Comparison of ENCODE assay signal across 10 mouse cellular contexts in the genomic region with DNA sequence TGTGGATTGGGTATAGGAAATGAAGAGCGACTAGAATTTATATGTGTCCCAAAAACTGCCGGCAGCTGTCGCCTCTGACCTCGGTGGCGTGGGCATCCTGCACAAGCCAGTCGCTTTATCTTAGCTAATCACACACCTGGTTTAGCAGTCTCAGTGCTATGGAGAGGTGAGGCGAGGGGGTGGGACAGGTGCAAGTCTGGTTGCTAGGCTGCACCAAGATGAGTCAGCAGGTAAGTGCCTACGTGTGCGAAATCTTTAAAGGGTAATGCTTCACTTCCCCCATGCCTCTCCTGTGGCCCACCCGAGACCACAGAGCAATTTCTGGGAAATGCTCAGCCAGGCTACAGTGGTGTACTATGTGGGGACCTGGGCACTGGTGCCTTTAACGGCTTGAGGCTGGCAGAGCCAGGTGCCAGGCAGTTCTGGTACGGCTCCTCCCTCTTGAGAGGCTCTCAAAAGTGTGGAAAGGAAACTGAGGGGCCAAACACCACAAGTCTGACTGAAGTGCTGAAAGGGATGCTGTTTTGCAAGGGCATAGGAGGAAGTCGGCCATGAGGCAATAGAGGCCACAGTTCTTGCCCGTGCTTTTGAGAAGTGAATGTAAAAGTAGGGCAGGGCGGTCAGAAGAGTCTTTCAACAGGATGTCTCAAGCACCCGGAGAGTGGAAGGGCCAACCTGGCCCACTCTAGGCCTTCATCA. TPM values are rescaled to one million over a fixed set of nuclear protein-coding genes. Genes with fewer than 3 reads are reported as not detected.
A peak's percentile ranks its signal among the peaks of the same experiment; 100 is the strongest.
DNase-seq lines count a peak whose midpoint lies in the region; ATAC-seq and TF ChIP-seq lines count a peak whose summit lies in the region.
"Had no signal": no experiment of that assay in that cellular context is flagged by ENCODE, and none has a peak within 500 bp of the region (broad histone marks: within the 10 kb centered on the region; RNA-seq: fewer than 3 reads in every experiment).

No protein-coding gene starts in this region.

- no peaks in the 10 kb centered on the region; the same call in 1 of the 2 replicates for H3K36me3 ChIP-seq in ES-E14 (ENCODE audit: control insufficient read depth, insufficient read depth, low read length, poor library complexity, severe bottlenecking)
- H3K36me3 ChIP-seq in liver, embryonic 15.5 days (replicated peaks) = 0 out of 2 replicates have a peak, but pooled peaks cover 3% of the 10 kb centered on the region
- H3K36me3 ChIP-seq in forebrain, embryonic 14.5 days (ENCODE audit: control insufficient read depth, insufficient read depth, low read length) = no peaks in the 10 kb centered on the region
- H3K36me3 ChIP-seq in midbrain, postnatal 0 days (ENCODE audit: insufficient read depth, low read length) = peaks cover 2% of the 10 kb centered on the region; the same call in 1 of the 2 replicates
- H3K36me3 ChIP-seq in heart, embryonic 12.5 days = no peaks in the 10 kb centered on the region

- peak; percentile 60 for ATAC-seq in liver, embryonic 15.5 days (ENCODE audit: insufficient read depth)
- peak; percentile 91 for ATAC-seq in monocyte, adult 5-6 weeks (replicated peaks; ENCODE audit: insufficient number of reproducible peaks, low FRiP score, low TSS enrichment, poor library complexity, severe bottlenecking)
- no peak for ATAC-seq in forebrain, embryonic 14.5 days
- ATAC-seq in midbrain, postnatal 0 days (ENCODE audit: low FRiP score) = no peak
- no peak for ATAC-seq in heart, embryonic 12.5 days (ENCODE audit: insufficient number of reproducible peaks, low FRiP score)

- no peaks in the 10 kb centered on the region for H3K27me3 ChIP-seq in liver, embryonic 15.5 days
- no peaks in the 10 kb centered on the region for H3K27me3 ChIP-seq in forebrain, embryonic 14.5 days (replicated peaks; ENCODE audit: control insufficient read depth, insufficient read depth, low read length)
- H3K27me3 ChIP-seq in midbrain, postnatal 0 days (ENCODE audit: insufficient read depth, low read length) = no peaks in the 10 kb centered on the region
- H3K27me3 ChIP-seq in heart, embryonic 12.5 days (replicated peaks) = peaks cover 2% of the 10 kb centered on the region; the same call in 1 of the 2 replicates

- peaks cover 4 to 42% of the 10 kb centered on the region in 2 experiments; a peak in 3 of 4 replicates for H3K4me1 ChIP-seq in ES-E14 (ENCODE audit: control insufficient read depth in 2 of 2, insufficient read depth in 2 of 2, low read length in 2 of 2, poor library complexity in 1 of 2)
- peaks cover 12% of the 10 kb centered on the region; the same call in 1 of the 2 replicates for H3K4me1 ChIP-seq in liver, embryonic 15.5 days (replicated peaks)
- no peaks in the 10 kb centered on the region for H3K4me1 ChIP-seq in forebrain, embryonic 14.5 days (ENCODE audit: control insufficient read depth, insufficient read depth, low read length)
- no peaks in the 10 kb centered on the region for H3K4me1 ChIP-seq in midbrain, postnatal 0 days (ENCODE audit: insufficient read depth, low read length)
- peaks cover 6% of the 10 kb centered on the region; the same call in 1 of the 2 replicates for H3K4me1 ChIP-seq in heart, embryonic 12.5 days (replicated peaks)

- H3K9ac ChIP-seq in ES-E14 (ENCODE audit: insufficient read depth, low read depth, low read length, poor library complexity, severe bottlenecking) = no peak overlapping the region
- H3K9ac ChIP-seq in liver, embryonic 15.5 days = no peak overlapping the region
- H3K9ac ChIP-seq in forebrain, embryonic 14.5 days (ENCODE audit: low read length) = no peak overlapping the region
- H3K9ac ChIP-seq in midbrain, postnatal 0 days (replicated peaks; ENCODE audit: low read length, poor library complexity, severe bottlenecking) = no peak overlapping the region
- H3K9ac ChIP-seq in heart, embryonic 12.5 days = no peak overlapping the region

- peak; percentile 89 for DNase-seq in 416B (ENCODE audit: low read depth)
- no peak for DNase-seq in ES-E14 (ENCODE audit: low read depth, low spot score)
- no peak for DNase-seq in embryo, embryonic 9.5 days (ENCODE audit: extremely low spot score)
- DNase-seq in forebrain, embryonic 14.5 days (ENCODE audit: low spot score) = no peak
- DNase-seq in midbrain, postnatal 0 days (ENCODE audit: low spot score) = no peak
- DNase-seq: heart, postnatal 4 days; right cerebral cortex, postnatal 14 days had no signal

- H3K27ac ChIP-seq in ES-E14 (ENCODE audit: insufficient read depth, low read depth, low read length, poor library complexity, severe bottlenecking) = no peak overlapping the region
- peak overlapping the region; percentile 24 for H3K27ac ChIP-seq in liver, embryonic 15.5 days (replicated peaks)
- no peak overlapping the region for H3K27ac ChIP-seq in forebrain, embryonic 14.5 days (ENCODE audit: low read depth, low read length)
- H3K27ac ChIP-seq in midbrain, postnatal 0 days (ENCODE audit: low read depth, low read length) = no peak overlapping the region
- H3K27ac ChIP-seq in heart, embryonic 12.5 days (ENCODE audit: poor library complexity, severe bottlenecking) = no peak overlapping the region

- in situ Hi-C loops in ES-E14 (cut with MboI; ENCODE audit: low sequenced_read_pairs in 2 of 2, unreplicated experiment in 2 of 2) = no loop called here

- H3K9me3 ChIP-seq in ES-E14 (ENCODE audit: control insufficient read depth, insufficient read depth, low read depth, low read length) = no peaks in the 10 kb centered on the region
- H3K9me3 ChIP-seq in liver, embryonic 15.5 days (replicated peaks) = no peaks in the 10 kb centered on the region
- no peaks in the 10 kb centered on the region for H3K9me3 ChIP-seq in forebrain, embryonic 14.5 days (replicated peaks; ENCODE audit: control insufficient read depth, low read length)
- H3K9me3 ChIP-seq in midbrain, postnatal 0 days (ENCODE audit: low read length) = no peaks in the 10 kb centered on the region
- no peaks in the 10 kb centered on the region for H3K9me3 ChIP-seq in heart, embryonic 12.5 days (replicated peaks)

- WGBS in liver, embryonic 15.5 days (ENCODE audit: insufficient replicate concordance) = 34% methylated on average over 16 of the region's 16 CpGs
- 82% methylated on average over 16 of the region's 16 CpGs for WGBS in forebrain, embryonic 14.5 days
- 81% methylated on average over 16 of the region's 16 CpGs for WGBS in midbrain, postnatal 0 days
- 62% methylated on average over 16 of the region's 16 CpGs for WGBS in heart, embryonic 12.5 days

- no peak overlapping the region for H3K4me2 ChIP-seq in liver, embryonic 15.5 days
- no peak overlapping the region for H3K4me2 ChIP-seq in forebrain, embryonic 14.5 days (ENCODE audit: low read length)
- H3K4me2 ChIP-seq in midbrain, postnatal 0 days (ENCODE audit: low read depth, low read length, poor library complexity, severe bottlenecking) = no peak overlapping the region
- no peak overlapping the region for H3K4me2 ChIP-seq in heart, embryonic 12.5 days

- H3K4me3 ChIP-seq in ES-E14 (ENCODE audit: insufficient read depth in 1 of 2, low read depth in 1 of 2, low read length in 2 of 2, poor library complexity in 1 of 2, severe bottlenecking in 1 of 2) = no peak overlapping the region
- H3K4me3 ChIP-seq in liver, embryonic 15.5 days (replicated peaks) = no peak overlapping the region
- H3K4me3 ChIP-seq in forebrain, embryonic 14.5 days (ENCODE audit: low read depth, low read length) = no peak overlapping the region
- H3K4me3 ChIP-seq in midbrain, postnatal 0 days (ENCODE audit: low read depth, low read length) = no peak overlapping the region
- no peak overlapping the region for H3K4me3 ChIP-seq in heart, embryonic 12.5 days

- no peak for TF ChIP-seq CTCF in midbrain, postnatal 0 days (IDR thresholded peaks at IDR 0.05)

RNA-seq across cellular contexts. Expression of gene Khdc3, which starts 12.3 kb away (rescaled TPM):
- total RNA-seq in ES-E14 (2012; rRNA removed) = 19.9 and 48.1 TPM in 2 replicates
- polyA plus RNA-seq in liver, embryonic 15.5 days (2015; fragmentation: Nextera tagmentation; extraction: Ambion mirVana) = 0.05 TPM in 1 of 2 replicates, not detected in the other
- 1.3 TPM in 1 of 3 replicates, not detected in the others for total RNA-seq in monocyte, adult 5-6 weeks (2017)
- polyA plus RNA-seq in forebrain, embryonic 14.5 days (2014; fragmentation: Nextera tagmentation; extraction: Ambion mirVana) = not detected in 2 replicates
- total RNA-seq in midbrain, postnatal 0 days (2014; rRNA removed) = 0.93 TPM in 1 of 2 replicates, not detected in the other
- 0.25 and 0.27 TPM in 2 replicates for polyA plus RNA-seq in midbrain, postnatal 0 days (2015; fragmentation: Nextera tagmentation; extraction: Ambion mirVana)
- polyA plus RNA-seq in heart, embryonic 12.5 days (2016; fragmentation: Nextera tagmentation; extraction: Ambion mirVana) = not detected in 2 replicates
- total RNA-seq: heart, postnatal 4 days had no signal

RNA-seq across cellular contexts. Expression of gene Gm20509, which starts 12.9 kb away (rescaled TPM):
- total RNA-seq in ES-E14 (2012; rRNA removed) = not detected in 2 replicates
- not detected in 2 replicates for polyA plus RNA-seq in liver, embryonic 15.5 days (2015; fragmentation: Nextera tagmentation; extraction: Ambion mirVana)
- total RNA-seq in monocyte, adult 5-6 weeks (2017) = 2.2 TPM in 1 of 3 replicates, not detected in the others
- not detected in 2 replicates for polyA plus RNA-seq in forebrain, embryonic 14.5 days (2014; fragmentation: Nextera tagmentation; extraction: Ambion mirVana)
- not detected in 2 replicates for total RNA-seq in midbrain, postnatal 0 days (2014; rRNA removed)
- polyA plus RNA-seq in midbrain, postnatal 0 days (2015; fragmentation: Nextera tagmentation; extraction: Ambion mirVana) = 0.22 and 0.27 TPM in 2 replicates
- not detected in 2 replicates for polyA plus RNA-seq in heart, embryonic 12.5 days (2016; fragmentation: Nextera tagmentation; extraction: Ambion mirVana)
- total RNA-seq: heart, postnatal 4 days had no signal

RNA-seq across cellular contexts. Expression of gene Rsl24d1, which starts 23.9 kb away (rescaled TPM):
- total RNA-seq in ES-E14 (2012; rRNA removed) = 115 and 147 TPM in 2 replicates
- 40.0 and 41.0 TPM in 2 replicates for polyA plus RNA-seq in liver, embryonic 15.5 days (2015; fragmentation: Nextera tagmentation; extraction: Ambion mirVana)
- total RNA-seq in monocyte, adult 5-6 weeks (2017) = 52.8 to 89.3 TPM (median 60.9 TPM) in 3 replicates
- polyA plus RNA-seq in forebrain, embryonic 14.5 days (2014; fragmentation: Nextera tagmentation; extraction: Ambion mirVana) = 135 and 138 TPM in 2 replicates
- total RNA-seq in midbrain, postnatal 0 days (2014; rRNA removed) = 49.5 and 78.1 TPM in 2 replicates
- 101 and 110 TPM in 2 replicates for polyA plus RNA-seq in midbrain, postnatal 0 days (2015; fragmentation: Nextera tagmentation; extraction: Ambion mirVana)
- 91.4 and 95.0 TPM in 2 replicates for polyA plus RNA-seq in heart, embryonic 12.5 days (2016; fragmentation: Nextera tagmentation; extraction: Ambion mirVana)

RNA-seq across cellular contexts. Expression of gene Rab27a, which starts 44.7 kb away (rescaled TPM):
- 4.6 and 7.5 TPM in 2 replicates for total RNA-seq in ES-E14 (2012; rRNA removed)
- 6.6 and 7.5 TPM in 2 replicates for polyA plus RNA-seq in liver, embryonic 15.5 days (2015; fragmentation: Nextera tagmentation; extraction: Ambion mirVana)
- total RNA-seq in monocyte, adult 5-6 weeks (2017) = 86.9 to 93.4 TPM (median 92.6 TPM) in 3 replicates
- polyA plus RNA-seq in forebrain, embryonic 14.5 days (2014; fragmentation: Nextera tagmentation; extraction: Ambion mirVana) = 0.51 and 0.69 TPM in 2 replicates
- total RNA-seq in midbrain, postnatal 0 days (2014; rRNA removed) = 5.3 and 6.4 TPM in 2 replicates
- polyA plus RNA-seq in midbrain, postnatal 0 days (2015; fragmentation: Nextera tagmentation; extraction: Ambion mirVana) = 2.7 and 4.0 TPM in 2 replicates
- 3.8 and 4.0 TPM in 2 replicates for polyA plus RNA-seq in heart, embryonic 12.5 days (2016; fragmentation: Nextera tagmentation; extraction: Ambion mirVana)

RNA-seq across cellular contexts. Expression of gene Pigb, which starts 49.2 kb away (rescaled TPM):
- 14.9 and 18.0 TPM in 2 replicates for total RNA-seq in ES-E14 (2012; rRNA removed)
- 4.3 and 4.6 TPM in 2 replicates for polyA plus RNA-seq in liver, embryonic 15.5 days (2015; fragmentation: Nextera tagmentation; extraction: Ambion mirVana)
- 3.0 to 9.6 TPM (median 5.2 TPM) in 3 replicates for total RNA-seq in monocyte, adult 5-6 weeks (2017)
- polyA plus RNA-seq in forebrain, embryonic 14.5 days (2014; fragmentation: Nextera tagmentation; extraction: Ambion mirVana) = 11.1 and 12.7 TPM in 2 replicates
- 8.4 and 19.4 TPM in 2 replicates for total RNA-seq in midbrain, postnatal 0 days (2014; rRNA removed)
- polyA plus RNA-seq in midbrain, postnatal 0 days (2015; fragmentation: Nextera tagmentation; extraction: Ambion mirVana) = 12.2 and 13.0 TPM in 2 replicates
- polyA plus RNA-seq in heart, embryonic 12.5 days (2016; fragmentation: Nextera tagmentation; extraction: Ambion mirVana) = 7.9 and 9.5 TPM in 2 replicates

Comparison
In these comparisons a context has a peak if more than half of its experiments do, and no peak if none do; other contexts are left out.
1. ATAC-seq: peak in liver, embryonic 15.5 days (single experiment) and monocyte, adult 5-6 weeks (single experiment); none in forebrain, embryonic 14.5 days (single experiment), midbrain, postnatal 0 days (single experiment) and heart, embryonic 12.5 days (single experiment).